Mouse (Mus musculus) inflammation-experienced regulatory T-cells, adult 6 months (primary cell): ENCODE results near the gene Mast1. TPM values are rescaled to one million over a fixed set of nuclear protein-coding genes. Genes with fewer than 3 reads are reported as not detected.
"Not testable (repeated sequence)": the region's sequence is repeated elsewhere in the genome, so short reads cannot be mapped to it uniquely, and the experiment has no call there.

Experiments
- ATAC-seq: one replicate; pipeline ENCODE4 v1.8.0; 2017
- polyA plus RNA-seq, 3 experiments: library from polyadenylated mRNA; unstranded; fragments of 100-300 nt; shearing (Covaris generic); gene quantifications; one replicate each; pipeline ENCODE4 v1.2.1; 2017

The Mast1 gene
- polyA plus RNA-seq, 3 experiments from 2014 or later: 0.84 to 1.5 (median 1.1) TPM

GRCm38 (mm10) chr8:84908421-84909161 lies 28.6 kb downstream of the Mast1 start, which contains the start of gene Dnase2a:
Gene Dnase2a, plus strand, starts transcription at chr8:84908560.
- peak; percentile 86 for ATAC-seq

- not testable (repeated sequence) for ATAC-seq
These were observed 29.2 kb downstream of the Mast1 start for GRCm38 (mm10) chr8:84907979-84908378.

- no peak for ATAC-seq
These were observed 29.7 kb downstream of the Mast1 start for GRCm38 (mm10) chr8:84907493-84907892.

- no peak for ATAC-seq
These were observed 30.1 kb downstream of the Mast1 start for GRCm38 (mm10) chr8:84907037-84907436.

- ATAC-seq: no peak
These were observed 32.8 kb downstream of the Mast1 start for GRCm38 (mm10) chr8:84904351-84904750.

- ATAC-seq: peak; percentile 89
These were observed 34.1 kb downstream of the Mast1 start for GRCm38 (mm10) chr8:84902920-84903661.

- no peak for ATAC-seq
These were observed 34.7 kb downstream of the Mast1 start for GRCm38 (mm10) chr8:84902367-84902919.

- ATAC-seq: no peak
These were observed 35.4 kb downstream of the Mast1 start, which contains the start of gene Klf1 for GRCm38 (mm10) chr8:84901752-84902151. Gene Klf1, plus strand, starts transcription at chr8:84901928.

- no peak for ATAC-seq
These were observed 36.1 kb downstream of the Mast1 start for GRCm38 (mm10) chr8:84901071-84901470.

- ATAC-seq: no peak
These were observed 41.2 kb downstream of the Mast1 start for GRCm38 (mm10) chr8:84895963-84896362.

- peak; percentile 99 for ATAC-seq
These were observed 43.4 kb downstream of the Mast1 start, which contains the start of gene Gcdh for GRCm38 (mm10) chr8:84893709-84894134. Gene Gcdh, minus strand, starts transcription at chr8:84893921.

- ATAC-seq: no peak
These were observed 44.0 kb downstream of the Mast1 start for GRCm38 (mm10) chr8:84892993-84893708.

GRCm38 (mm10) chr8:84889141-84889540 lies 48.0 kb downstream of the Mast1 start:
- ATAC-seq: no peak

GRCm38 (mm10) chr8:84888280-84888679 lies 48.9 kb downstream of the Mast1 start:
- no peak for ATAC-seq

- no peak for ATAC-seq
These were observed 52.4 kb downstream of the Mast1 start for GRCm38 (mm10) chr8:84884728-84885127.

- ATAC-seq: no peak
These were observed 58.2 kb downstream of the Mast1 start for GRCm38 (mm10) chr8:84878915-84879314.

GRCm38 (mm10) chr8:84877297-84878035 lies 59.7 kb downstream of the Mast1 start:
- ATAC-seq: no peak

- ATAC-seq: no peak
These were observed 62.8 kb downstream of the Mast1 start for GRCm38 (mm10) chr8:84874339-84874738.

- no peak for ATAC-seq
These were observed 64.1 kb downstream of the Mast1 start for GRCm38 (mm10) chr8:84873016-84873415.

GRCm38 (mm10) chr8:84872309-84872965 lies 64.7 kb downstream of the Mast1 start:
- no peak for ATAC-seq
